Mouse (Mus musculus): ENCODE results near the gene Rgs6. TPM values are rescaled to one million over a fixed set of nuclear protein-coding genes. Genes with fewer than 3 reads are reported as not detected.
A peak's percentile ranks its signal among the peaks of the same experiment; 100 is the strongest.

Rgs6 gene
- total and polyA plus RNA-seq, 3 experiments: not detected

GRCm38 (mm10) chr12:83105514-83106119 is 517.5 kb downstream of the Rgs6 start:
- TF ChIP-seq ZC3H11A (IDR thresholded peaks at IDR 0.05; ENCODE audit: low read depth, low read length) (no peak), SIN3A (IDR thresholded peaks at IDR 0.05; ENCODE audit: low read length) (no peak), NELFE (IDR thresholded peaks at IDR 0.05; ENCODE audit: low read depth, low read length) (no peak), ZKSCAN1 (IDR thresholded peaks at IDR 0.05; ENCODE audit: borderline replicate concordance, low read depth, low read length) (no peak), ETS1 (conservative IDR thresholded peaks at IDR 0.05; ENCODE audit: low read depth, low read length) (peak; percentile 28; the same call in 1 of the 2 replicates), USF1 (IDR thresholded peaks at IDR 0.05; ENCODE audit: low read depth, low read length) (no peak), CHD2 (IDR thresholded peaks at IDR 0.05; ENCODE audit: low read length) (no peak), PAX5 (IDR thresholded peaks at IDR 0.05; ENCODE audit: low read length) (no peak), IRF4 (IDR thresholded peaks at IDR 0.05; ENCODE audit: low read depth, low read length) (peak; percentile 56), SMC3 (IDR thresholded peaks at IDR 0.05; ENCODE audit: low read depth, low read length) (0 out of 2 replicates have a peak, but pooled peaks have one; percentile 2), UBTF (IDR thresholded peaks at IDR 0.05; ENCODE audit: low read depth, low read length) (no peak), POLR2AphosphoS2 (IDR thresholded peaks at IDR 0.05; ENCODE audit: low read depth, low read length) (no peak), RCOR1 (conservative IDR thresholded peaks at IDR 0.05; ENCODE audit: low read depth, low read length) (no peak), MAX (IDR thresholded peaks at IDR 0.05; ENCODE audit: low read length) (no peak), BHLHE40 (IDR thresholded peaks at IDR 0.05; ENCODE audit: low read depth, low read length) (peak; percentile 34; the same call in 1 of the 2 replicates), ZNF384 (IDR thresholded peaks at IDR 0.05; ENCODE audit: low read depth, low read length) (no peak), E2F4 (IDR thresholded peaks at IDR 0.05; ENCODE audit: insufficient replicate concordance, low read depth, low read length) (no peak), ELF1 (IDR thresholded peaks at IDR 0.05; ENCODE audit: low read depth, low read length) (no peak), KAT2A (IDR thresholded peaks at IDR 0.05; ENCODE audit: insufficient replicate concordance, low read length) (no peak), MXI1 (IDR thresholded peaks at IDR 0.05; ENCODE audit: low read depth, low read length) (no peak), ZMIZ1 (IDR thresholded peaks at IDR 0.05; ENCODE audit: low read depth, low read length) (no peak), CHD1 (IDR thresholded peaks at IDR 0.05; ENCODE audit: low read depth, low read length) (no peak), RAD21 (IDR thresholded peaks at IDR 0.05; ENCODE audit: low read depth, low read length) (no peak; the same call in 1 of the 2 replicates), MAZ (IDR thresholded peaks at IDR 0.05; ENCODE audit: low read depth, low read length) (no peak), MAFK (IDR thresholded peaks at IDR 0.05; ENCODE audit: insufficient replicate concordance, low read length) (0 out of 2 replicates have a peak, but pooled peaks have one; percentile 38), HCFC1 (IDR thresholded peaks at IDR 0.05; ENCODE audit: low read depth, low read length) (no peak), POLR2A (IDR thresholded peaks at IDR 0.05; ENCODE audit: low read depth, low read length) (no peak), EP300 (IDR thresholded peaks at IDR 0.05; ENCODE audit: low read length) (peak; percentile 34; the same call in 1 of the 2 replicates), CTCF (conservative IDR thresholded peaks at IDR 0.05 in 1 of 2, IDR thresholded peaks at IDR 0.05 in 1 of 2; ENCODE audit: low read depth in 2 of 2, low read length in 2 of 2) (peak in 1 of 2 experiments; percentile 34; a peak in 2 of 4 replicates), MYC (IDR thresholded peaks at IDR 0.05; ENCODE audit: low read depth, low read length) (no peak)
- peak; percentile 77 for DNase-seq (ENCODE audit: extremely low read depth)
- Histone ChIP-seq H3K4me1 (ENCODE audit: control insufficient read depth in 1 of 2, insufficient read depth in 2 of 2) (peaks cover 6 to 23% of the 10 kb centered on the region in 2 experiments; a peak in 2 of 4 replicates), H3K27me3 (replicated peaks) (no peaks in the 10 kb centered on the region), H3K27ac (ENCODE audit: insufficient read depth, low read depth) (no peak overlapping the region), H3K9me3 (replicated peaks; ENCODE audit: low read length) (no peaks in the 10 kb centered on the region), H3K9ac (ENCODE audit: insufficient read depth, low read depth) (no peak overlapping the region), H3K79me2 (replicated peaks; ENCODE audit: control insufficient read depth, extremely low read depth, insufficient read depth, poor library complexity, severe bottlenecking) (no peaks in the 10 kb centered on the region), H3K4me3 (replicated peaks in 1 of 3; ENCODE audit: low read depth in 2 of 3, low read length in 2 of 3, poor library complexity in 1 of 3) (no peak overlapping the region), H3K4me2 (ENCODE audit: insufficient read depth, low read depth, poor library complexity, severe bottlenecking) (peak overlapping the region; percentile 38), H3K36me3 (replicated peaks in 1 of 2; ENCODE audit: control insufficient read depth in 1 of 2, insufficient read depth in 1 of 2, low read length in 1 of 2) (no peaks in the 10 kb centered on the region)
- in situ Hi-C loops (cut with MboI; ENCODE audit: low pct_ligation_motif_present, low pct_unique_long_range_greater_than_20kb, low sequenced_read_pairs) (loop anchor here (25.0 kb wide), 1 partner anchor 657 kb away; the partner anchor contains the start of gene Papln), dilution Hi-C loops (cut with MboI; ENCODE audit: extremely low pct_ligation_motif_present, extremely low pct_unique_long_range_greater_than_20kb, low sequenced_read_pairs) (no loop called here)
